In the genomic region with DNA sequence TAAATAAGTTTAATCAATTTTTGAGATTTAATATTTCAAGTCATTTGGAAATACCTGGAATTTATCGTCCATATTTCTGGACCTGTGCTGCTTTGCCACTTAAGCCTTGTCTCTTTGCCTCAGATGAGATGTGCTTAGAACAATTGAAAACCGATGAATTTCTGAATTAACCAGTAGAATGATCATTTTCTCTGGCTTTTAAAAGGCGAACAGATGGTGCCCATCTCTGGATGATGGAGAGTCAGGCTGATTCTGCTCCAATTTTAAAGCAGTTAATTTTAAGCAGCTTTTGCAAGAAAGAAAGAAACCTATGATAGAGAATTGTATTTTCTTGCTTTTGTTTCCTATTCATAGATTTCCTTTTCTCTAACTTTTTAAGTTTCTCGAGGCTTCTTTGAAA, we compare ENCODE assay signal across 24 mouse cellular contexts.
DNase-seq lines count a peak whose midpoint lies in the region; ATAC-seq and TF ChIP-seq lines count a peak whose summit lies in the region.
"Had no signal": no experiment of that assay in that cellular context is flagged by ENCODE, and none has a peak within 500 bp of the region (broad histone marks: within the 10 kb centered on the region; RNA-seq: fewer than 3 reads in every experiment).

No protein-coding gene starts in this region.

- no peak overlapping the region for H3K27ac ChIP-seq in forebrain, embryonic 16.5 days (ENCODE audit: low read length)
- no peak overlapping the region for H3K27ac ChIP-seq in forebrain, embryonic 12.5 days
- no peak overlapping the region for H3K27ac ChIP-seq in midbrain, postnatal 0 days (ENCODE audit: low read depth, low read length)
- no peak overlapping the region for H3K27ac ChIP-seq in midbrain, embryonic 10.5 days (replicated peaks)
- H3K27ac ChIP-seq: hindbrain, embryonic 15.5 days; intestine, embryonic 15.5 days; limb, embryonic 13.5 days; liver, embryonic 13.5 days; midbrain, embryonic 12.5 days; neural tube, embryonic 13.5 days had no signal

- peaks cover 6% of the 10 kb centered on the region for H3K4me1 ChIP-seq in forebrain, embryonic 16.5 days (replicated peaks; ENCODE audit: control insufficient read depth, insufficient read depth, low read length)
- H3K4me1 ChIP-seq in forebrain, embryonic 12.5 days = 0 out of 2 replicates have a peak, but pooled peaks cover 2% of the 10 kb centered on the region
- no peaks in the 10 kb centered on the region for H3K4me1 ChIP-seq in midbrain, postnatal 0 days (ENCODE audit: insufficient read depth, low read length)
- peaks cover 5% of the 10 kb centered on the region for H3K4me1 ChIP-seq in midbrain, embryonic 10.5 days
- H3K4me1 ChIP-seq: intestine, embryonic 15.5 days; limb, embryonic 13.5 days; liver, embryonic 13.5 days; midbrain, embryonic 12.5 days had no signal

- peak; percentile 17 for DNase-seq in midbrain, postnatal 0 days (ENCODE audit: low spot score)
- DNase-seq in midbrain, embryonic 10.5 days (ENCODE audit: low spot score) = no peak
- DNase-seq in cerebellum, adult 9-11 months = peak; percentile 30
- DNase-seq in telencephalon, adult 2 months (ENCODE audit: low read depth, low spot score) = peak; percentile 23
- DNase-seq in embryo, embryonic 9.5 days (ENCODE audit: extremely low spot score) = no peak
- no peak for DNase-seq in left cerebral cortex, postnatal 4 days
- DNase-seq: adrenal gland, adult 2 months; heart, postnatal 4 days; kidney, adult 8-10 months; kidney, postnatal 14 days; liver, embryonic 13.5 days; lung, adult 2 months; lung, postnatal 14 days; retina, postnatal 1 day; right cerebral cortex, postnatal 25 days; spleen, adult 18-20 months had no signal

- H3K27me3 ChIP-seq in forebrain, embryonic 16.5 days (replicated peaks; ENCODE audit: control insufficient read depth, insufficient read depth, low read length) = no peaks in the 10 kb centered on the region
- no peaks in the 10 kb centered on the region for H3K27me3 ChIP-seq in forebrain, embryonic 12.5 days
- H3K27me3 ChIP-seq in midbrain, postnatal 0 days (ENCODE audit: insufficient read depth, low read length) = no peaks in the 10 kb centered on the region
- no peaks in the 10 kb centered on the region for H3K27me3 ChIP-seq in midbrain, embryonic 10.5 days (ENCODE audit: low read depth, poor library complexity, severe bottlenecking)
- H3K27me3 ChIP-seq: hindbrain, embryonic 15.5 days; intestine, embryonic 15.5 days; limb, embryonic 13.5 days; liver, embryonic 13.5 days; midbrain, embryonic 12.5 days; neural tube, embryonic 13.5 days had no signal

- H3K9ac ChIP-seq in forebrain, embryonic 16.5 days (replicated peaks; ENCODE audit: low read depth, low read length) = no peak overlapping the region
- no peak overlapping the region for H3K9ac ChIP-seq in forebrain, embryonic 12.5 days
- no peak overlapping the region for H3K9ac ChIP-seq in midbrain, postnatal 0 days (replicated peaks; ENCODE audit: low read length, poor library complexity, severe bottlenecking)
- H3K9ac ChIP-seq: hindbrain, embryonic 15.5 days; intestine, embryonic 15.5 days; limb, embryonic 13.5 days; liver, embryonic 13.5 days; midbrain, embryonic 12.5 days; neural tube, embryonic 13.5 days had no signal

- H3K4me2 ChIP-seq in forebrain, embryonic 16.5 days (ENCODE audit: low read length) = no peak overlapping the region
- H3K4me2 ChIP-seq in forebrain, embryonic 12.5 days = no peak overlapping the region
- no peak overlapping the region for H3K4me2 ChIP-seq in midbrain, postnatal 0 days (ENCODE audit: low read depth, low read length, poor library complexity, severe bottlenecking)
- H3K4me2 ChIP-seq: hindbrain, embryonic 15.5 days; intestine, embryonic 15.5 days; limb, embryonic 13.5 days; liver, embryonic 13.5 days; midbrain, embryonic 12.5 days; neural tube, embryonic 13.5 days had no signal

- no peaks in the 10 kb centered on the region for H3K36me3 ChIP-seq in forebrain, embryonic 16.5 days (ENCODE audit: control insufficient read depth, insufficient read depth)
- no peaks in the 10 kb centered on the region for H3K36me3 ChIP-seq in forebrain, embryonic 12.5 days (replicated peaks)
- no peaks in the 10 kb centered on the region for H3K36me3 ChIP-seq in midbrain, postnatal 0 days (ENCODE audit: insufficient read depth, low read length)
- no peaks in the 10 kb centered on the region for H3K36me3 ChIP-seq in midbrain, embryonic 10.5 days
- H3K36me3 ChIP-seq: hindbrain, embryonic 15.5 days; intestine, embryonic 15.5 days; limb, embryonic 13.5 days; liver, embryonic 13.5 days; midbrain, embryonic 12.5 days; neural tube, embryonic 13.5 days had no signal

- WGBS in forebrain, embryonic 16.5 days = 64% methylated on average over 4 of the region's 4 CpGs
- 79% methylated on average over 4 of the region's 4 CpGs for WGBS in forebrain, embryonic 12.5 days
- whole genome bisulfite sequencing in midbrain, postnatal 0 days = 71% methylated on average over 4 of the region's 4 CpGs
- 80% methylated on average over 4 of the region's 4 CpGs for WGBS in midbrain, embryonic 10.5 days

- intact Hi-C loops in left cerebral cortex, postnatal 4 days (cut with DNase I) = no loop called here

- no peak for TF ChIP-seq CTCF in midbrain, postnatal 0 days (IDR thresholded peaks at IDR 0.05)

- no peak overlapping the region for H3K4me3 ChIP-seq in forebrain, embryonic 16.5 days (replicated peaks; ENCODE audit: low read length)
- H3K4me3 ChIP-seq in forebrain, embryonic 12.5 days (replicated peaks) = no peak overlapping the region
- no peak overlapping the region for H3K4me3 ChIP-seq in midbrain, postnatal 0 days (ENCODE audit: low read depth, low read length)
- no peak overlapping the region for H3K4me3 ChIP-seq in midbrain, embryonic 10.5 days
- H3K4me3 ChIP-seq: hindbrain, embryonic 15.5 days; intestine, embryonic 15.5 days; limb, embryonic 13.5 days; liver, embryonic 13.5 days; midbrain, embryonic 12.5 days; myocyte; neural tube, embryonic 13.5 days had no signal

- H3K9me3 ChIP-seq in forebrain, embryonic 16.5 days (ENCODE audit: control insufficient read depth, low read length) = no peaks in the 10 kb centered on the region
- H3K9me3 ChIP-seq in forebrain, embryonic 12.5 days = no peaks in the 10 kb centered on the region
- H3K9me3 ChIP-seq in midbrain, postnatal 0 days (ENCODE audit: low read length) = no peaks in the 10 kb centered on the region
- no peaks in the 10 kb centered on the region for H3K9me3 ChIP-seq in midbrain, embryonic 10.5 days (replicated peaks)
- H3K9me3 ChIP-seq: hindbrain, embryonic 15.5 days; intestine, embryonic 15.5 days; limb, embryonic 13.5 days; liver, embryonic 13.5 days; midbrain, embryonic 12.5 days; neural tube, embryonic 13.5 days had no signal

- peak; percentile 23; the same call in 1 of the 2 replicates for ATAC-seq in forebrain, embryonic 16.5 days
- ATAC-seq in forebrain, embryonic 12.5 days (ENCODE audit: low FRiP score) = no peak
- no peak for ATAC-seq in midbrain, postnatal 0 days (ENCODE audit: low FRiP score)
- ATAC-seq: intestine, embryonic 15.5 days had no signal

Comparison
In these comparisons a context has a peak if more than half of its experiments do, and no peak if none do; other contexts are left out.
1. DNase-seq: peak in midbrain, postnatal 0 days (single experiment), cerebellum, adult 9-11 months (single experiment) and telencephalon, adult 2 months (single experiment); none in midbrain, embryonic 10.5 days (single experiment), embryo, embryonic 9.5 days (single experiment) and left cerebral cortex, postnatal 4 days (single experiment).